Mouse (Mus musculus) limb, embryonic 10.5 days (tissue): ENCODE results near the gene Sumf2. TPM values are rescaled to one million over a fixed set of nuclear protein-coding genes. Genes with fewer than 3 reads are reported as not detected.

Experiments
- DNase-seq: peaks from one replicate; pipeline ENCODE4 v3.0.0-alpha.2; 2017; ENCODE audit warnings: low spot score
- H3K27ac ChIP-seq: fragments of 300-500 bp; sonication (generic); 2 replicates; pipeline ENCODE4 v1.5.1; 2016; ENCODE audit warnings: mild to moderate bottlenecking
- H3K27me3 ChIP-seq: fragments of 300-500 bp; sonication (generic); 2 replicates; pipeline ENCODE4 v1.6.1; 2016; ENCODE audit warnings: low read depth, mild to moderate bottlenecking; ENCODE audit not compliant: poor library complexity, severe bottlenecking
- H3K36me3 ChIP-seq: fragments of 300-500 bp; sonication (generic); 2 replicates; pipeline ENCODE4 v1.6.1; 2016; ENCODE audit warnings: mild to moderate bottlenecking, moderate library complexity
- H3K4me1 ChIP-seq: fragments of 300-500 bp; sonication (generic); 2 replicates; pipeline ENCODE4 v1.6.1; 2016
- H3K4me3 ChIP-seq: fragments of 300-500 bp; sonication (generic); 2 replicates; pipeline ENCODE4 v1.5.1; 2016; ENCODE audit warnings: mild to moderate bottlenecking, moderate library complexity
- H3K9me3 ChIP-seq: fragments of 300-500 bp; sonication (generic); replicated peaks from 2 replicates; pipeline ENCODE4 v1.6.1; 2016; ENCODE audit warnings: mild to moderate bottlenecking
- WGBS: fragments of 180-500 bp; shearing (Covaris S2); methylation state at CpG from one replicate; pipeline ENCODE4 v1.1.7; 2016; 5-methylcytosine and 5-hydroxymethylcytosine counted together
- polyA plus RNA-seq: library from polyadenylated mRNA; unstranded; fragments of >200 nt; fragmentation: Nextera tagmentation; extraction: Ambion mirVana; gene quantifications from 2 replicates; pipeline ENCODE4 v1.2.1, GENCODE M21; 2016

Sumf2 gene
- polyA plus RNA-seq: 36.8 and 43.5 TPM in 2 replicates

DNA sequence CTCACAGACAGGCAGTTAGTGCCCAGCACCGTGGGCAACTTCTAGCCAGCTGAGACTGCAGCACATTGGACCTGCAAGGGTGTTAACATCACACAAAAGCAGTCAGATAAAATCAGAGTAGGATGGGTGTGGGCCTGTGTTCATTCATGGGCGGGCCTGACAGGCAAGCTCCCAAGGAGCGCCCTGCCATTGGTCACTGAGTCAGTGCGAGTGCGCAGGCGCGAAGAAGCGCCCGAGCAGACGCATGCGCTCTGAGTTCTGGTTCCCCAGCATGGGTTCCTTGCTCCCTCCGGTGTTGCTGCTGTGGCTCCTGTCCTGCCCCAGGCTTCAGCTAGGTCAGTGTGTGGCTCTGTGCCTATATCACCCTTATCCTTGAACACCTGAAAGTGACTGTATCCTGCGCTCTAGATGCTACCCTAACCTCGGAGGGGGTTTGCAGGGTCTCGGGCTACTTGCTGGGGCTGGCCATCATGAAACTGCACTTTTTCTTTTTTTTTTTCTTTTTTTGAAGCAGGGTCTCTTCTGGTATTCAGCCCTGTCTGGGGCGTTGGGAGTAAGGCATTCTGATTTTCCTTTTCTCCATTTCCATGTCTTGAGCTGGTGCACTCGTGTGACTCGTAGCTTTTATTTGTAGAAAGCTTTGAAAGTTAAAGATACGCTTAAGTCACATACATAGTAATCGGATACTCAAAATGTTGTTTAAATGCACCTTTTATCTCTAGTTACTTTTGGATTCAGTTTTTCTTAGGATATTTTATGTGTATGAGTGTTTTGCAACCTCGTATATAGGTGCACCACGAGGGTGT is at the start of gene Sumf2:
TSS of gene Sumf2 (plus strand) at position 235 of the 806 bp plus-strand sequence.
- Histone ChIP-seq H3K27me3 (no peaks in the 10 kb centered on the region), H3K36me3 (peaks cover 54% of the 10 kb centered on the region)

DNA sequence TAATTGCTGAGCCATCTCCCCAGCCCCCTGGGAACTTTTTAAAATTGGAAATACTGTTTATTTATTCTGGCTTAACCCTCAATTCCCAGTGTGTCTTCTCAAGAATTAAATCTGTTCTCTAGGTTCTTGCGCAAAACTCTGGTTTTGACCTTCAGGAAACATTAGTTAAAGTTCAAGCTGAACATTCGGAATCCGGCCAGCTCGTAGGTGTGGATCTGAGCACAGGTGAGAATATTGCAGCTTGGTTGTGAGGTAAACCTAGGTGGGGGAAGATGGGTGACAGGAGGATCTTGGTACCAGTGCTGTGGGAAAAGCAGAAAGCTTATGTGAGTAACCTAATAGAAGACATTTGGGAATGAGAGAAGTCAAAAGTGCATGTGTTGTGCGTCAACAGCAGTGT is 1.9 kb upstream of the Sumf2 start:
- no peaks in the 10 kb centered on the region for H3K27me3 ChIP-seq
- peaks cover 9% of the 10 kb centered on the region for H3K4me1 ChIP-seq
- 97% methylated on average over 5 of the region's 5 CpGs for WGBS

More for the DNA sequence above, at the start of gene Sumf2:
- peak within 1 kb of the TSS; percentile 68 for H3K4me3 ChIP-seq
- peak within 1 kb of the TSS; percentile 84 for H3K27ac ChIP-seq
- DNase-seq: peak; percentile 98
- peaks cover 9% of the 10 kb centered on the region for H3K4me1 ChIP-seq
- H3K9me3 ChIP-seq: no peaks in the 10 kb centered on the region
- 12% methylated on average over 22 of the region's 22 CpGs for whole genome bisulfite sequencing

DNA sequence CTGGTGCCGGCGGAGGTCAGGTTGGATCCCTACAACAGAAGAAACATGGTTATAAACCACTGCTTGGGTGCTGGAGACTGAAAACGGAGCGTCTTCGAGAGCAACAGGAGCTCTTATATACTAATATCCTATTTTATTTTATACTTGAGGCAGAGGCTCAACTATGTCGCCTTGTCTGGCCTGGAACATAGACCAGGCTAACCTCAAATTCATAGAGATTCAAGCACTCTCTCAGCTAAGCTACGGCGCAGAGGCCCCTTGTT is 703 bp downstream of the Sumf2 start:
- DNase-seq: no peak

More for the DNA sequence above, 1.9 kb upstream of the Sumf2 start:
- Histone ChIP-seq H3K9me3 (no peaks in the 10 kb centered on the region), H3K4me3 (no peak overlapping the region), H3K36me3 (peaks cover 40% of the 10 kb centered on the region), H3K27ac (no peak overlapping the region)
- no peak for DNase-seq

DNA sequence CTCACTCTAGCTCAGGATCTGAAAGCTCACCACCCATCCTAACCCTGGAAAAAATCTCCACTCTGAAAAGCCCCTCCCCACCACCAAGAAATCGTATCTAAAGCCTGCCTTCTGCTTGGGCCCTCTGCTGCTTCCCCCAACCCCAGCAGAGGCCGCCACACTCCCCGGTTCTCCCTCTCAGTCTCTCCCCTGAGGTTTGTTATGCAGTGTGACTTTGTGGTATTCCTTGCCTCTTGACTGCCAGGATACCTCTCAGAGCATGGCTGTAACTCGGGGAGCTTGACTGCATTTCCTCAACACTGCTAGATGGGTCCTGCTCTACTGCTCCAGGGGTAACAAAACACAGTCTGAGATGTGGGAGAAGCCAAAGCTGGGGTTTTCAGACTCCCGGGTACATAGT is 8.4 kb downstream of the Sumf2 start:
- Histone ChIP-seq H3K36me3 (peaks cover 76% of the 10 kb centered on the region), H3K4me3 (no peak overlapping the region), H3K9me3 (no peaks in the 10 kb centered on the region), H3K27ac (no peak overlapping the region), H3K4me1 (no peaks in the 10 kb centered on the region), H3K27me3 (no peaks in the 10 kb centered on the region)
- WGBS: 45% methylated on average over 5 of the region's 5 CpGs
- no peak for DNase-seq

More for the DNA sequence above, 703 bp downstream of the Sumf2 start:
- Histone ChIP-seq H3K4me1 (peaks cover 9% of the 10 kb centered on the region), H3K27me3 (no peaks in the 10 kb centered on the region), H3K4me3 (peak overlapping the region; percentile 68), H3K27ac (peak overlapping the region; percentile 84; the same call in 1 of the 2 replicates), H3K36me3 (peaks cover 54% of the 10 kb centered on the region), H3K9me3 (no peaks in the 10 kb centered on the region)
- 69% methylated on average over 8 of the region's 8 CpGs for WGBS

DNA sequence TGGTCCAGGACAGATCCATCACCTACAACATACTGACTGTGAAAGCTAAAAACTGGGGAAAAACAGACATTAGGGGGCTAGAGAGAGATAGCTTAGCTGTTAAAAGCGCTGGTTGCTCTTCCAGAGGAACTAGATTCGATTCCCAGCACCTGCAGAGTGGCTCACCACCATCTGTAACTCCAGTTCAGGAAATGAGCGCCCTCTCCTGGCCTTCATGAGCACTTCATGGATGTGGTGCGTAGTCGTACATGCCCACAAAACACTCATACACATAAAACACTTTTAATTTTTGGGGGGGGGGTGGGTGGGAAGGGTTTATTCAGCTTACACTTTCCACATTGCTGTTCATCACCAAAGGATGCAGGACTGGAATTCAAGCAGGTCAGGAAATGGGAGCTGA is 9.6 kb downstream of the Sumf2 start:
- Histone ChIP-seq H3K27me3 (no peaks in the 10 kb centered on the region), H3K36me3 (peaks cover 75% of the 10 kb centered on the region), H3K9me3 (no peaks in the 10 kb centered on the region), H3K4me3 (no peak overlapping the region), H3K4me1 (no peaks in the 10 kb centered on the region), H3K27ac (no peak overlapping the region)
- 86% methylated on average over 5 of the region's 5 CpGs for WGBS
- no peak for DNase-seq

DNA sequence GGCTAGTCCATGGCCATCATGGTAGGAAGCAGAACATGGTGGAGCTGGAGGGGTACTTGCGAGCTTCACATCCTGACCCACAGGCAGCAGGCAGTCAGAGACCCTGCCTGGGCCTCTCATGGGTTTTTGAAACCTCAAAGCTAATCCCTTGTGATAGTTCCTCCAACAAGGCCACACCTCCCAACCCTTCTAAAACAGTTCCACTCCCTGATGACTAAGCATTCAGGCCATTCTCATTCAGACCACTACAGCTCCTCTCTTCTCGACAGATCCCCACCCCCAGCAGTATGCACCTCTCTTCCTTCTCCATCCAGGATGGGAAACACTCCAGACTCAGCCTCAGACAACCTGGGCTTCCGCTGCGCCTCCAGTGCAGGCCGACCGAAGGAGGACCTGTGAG is 15.5 kb downstream of the Sumf2 start:
- no peak for DNase-seq
- Histone ChIP-seq H3K4me3 (no peak overlapping the region), H3K9me3 (no peaks in the 10 kb centered on the region), H3K27me3 (no peaks in the 10 kb centered on the region), H3K36me3 (peaks cover 46% of the 10 kb centered on the region), H3K4me1 (peaks cover 8% of the 10 kb centered on the region; the same call in 1 of the 2 replicates), H3K27ac (no peak overlapping the region)
- 95% methylated on average over 6 of the region's 6 CpGs for WGBS

DNA sequence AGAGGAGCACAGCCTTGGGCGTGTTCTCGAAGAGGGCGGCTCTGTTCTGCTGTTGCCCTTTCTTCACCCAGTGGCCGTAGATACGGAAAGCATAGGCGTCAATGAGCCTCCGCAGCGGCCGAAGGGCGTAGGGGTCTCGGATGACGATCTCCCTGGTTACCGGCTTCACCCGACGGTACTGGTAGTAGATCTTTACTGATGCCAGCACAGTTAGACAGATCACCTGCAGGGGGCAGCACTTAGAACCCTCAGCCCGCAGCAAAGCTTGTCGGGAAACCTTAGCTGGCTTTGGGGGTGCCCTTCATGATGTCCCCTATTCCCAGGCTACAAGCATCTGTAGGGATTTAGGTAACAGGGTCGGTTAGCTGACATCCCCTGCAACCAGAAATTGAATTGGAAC is 17.7 kb downstream of the Sumf2 start:
- H3K36me3 ChIP-seq: peaks cover 31% of the 10 kb centered on the region
- H3K27ac ChIP-seq: no peak overlapping the region
- DNase-seq: peak; percentile 57
- 13% methylated on average over 18 of the region's 18 CpGs for WGBS
- no peak overlapping the region for H3K4me3 ChIP-seq
- H3K4me1 ChIP-seq: peaks cover 8% of the 10 kb centered on the region; the same call in 1 of the 2 replicates
- H3K9me3 ChIP-seq: no peaks in the 10 kb centered on the region
- no peaks in the 10 kb centered on the region for H3K27me3 ChIP-seq

DNA sequence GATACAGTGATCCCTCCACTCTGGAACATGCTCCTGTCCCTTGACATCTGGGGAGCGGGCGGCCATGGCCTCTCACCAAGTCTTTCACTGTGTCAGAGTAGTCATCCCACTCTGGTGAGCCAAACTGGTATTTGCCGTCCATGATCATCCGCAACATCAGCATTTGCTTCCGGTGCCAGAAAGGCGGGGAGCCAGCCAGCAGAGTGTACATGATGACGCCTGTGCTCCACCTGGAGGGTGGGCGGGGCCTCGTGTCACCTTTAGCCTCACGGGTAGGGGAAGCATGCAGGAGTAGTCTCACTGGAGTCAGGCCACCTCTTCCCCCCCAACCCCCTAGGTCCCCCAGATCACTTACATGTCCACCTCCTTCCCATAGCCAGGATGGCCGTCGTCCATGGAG is 19.1 kb downstream of the Sumf2 start:
- WGBS: 83% methylated on average over 12 of the region's 12 CpGs
- DNase-seq: no peak
- Histone ChIP-seq H3K36me3 (peaks cover 18% of the 10 kb centered on the region), H3K27me3 (no peaks in the 10 kb centered on the region), H3K9me3 (no peaks in the 10 kb centered on the region), H3K27ac (no peak overlapping the region), H3K4me1 (peaks cover 8% of the 10 kb centered on the region; the same call in 1 of the 2 replicates), H3K4me3 (no peak overlapping the region)

DNA sequence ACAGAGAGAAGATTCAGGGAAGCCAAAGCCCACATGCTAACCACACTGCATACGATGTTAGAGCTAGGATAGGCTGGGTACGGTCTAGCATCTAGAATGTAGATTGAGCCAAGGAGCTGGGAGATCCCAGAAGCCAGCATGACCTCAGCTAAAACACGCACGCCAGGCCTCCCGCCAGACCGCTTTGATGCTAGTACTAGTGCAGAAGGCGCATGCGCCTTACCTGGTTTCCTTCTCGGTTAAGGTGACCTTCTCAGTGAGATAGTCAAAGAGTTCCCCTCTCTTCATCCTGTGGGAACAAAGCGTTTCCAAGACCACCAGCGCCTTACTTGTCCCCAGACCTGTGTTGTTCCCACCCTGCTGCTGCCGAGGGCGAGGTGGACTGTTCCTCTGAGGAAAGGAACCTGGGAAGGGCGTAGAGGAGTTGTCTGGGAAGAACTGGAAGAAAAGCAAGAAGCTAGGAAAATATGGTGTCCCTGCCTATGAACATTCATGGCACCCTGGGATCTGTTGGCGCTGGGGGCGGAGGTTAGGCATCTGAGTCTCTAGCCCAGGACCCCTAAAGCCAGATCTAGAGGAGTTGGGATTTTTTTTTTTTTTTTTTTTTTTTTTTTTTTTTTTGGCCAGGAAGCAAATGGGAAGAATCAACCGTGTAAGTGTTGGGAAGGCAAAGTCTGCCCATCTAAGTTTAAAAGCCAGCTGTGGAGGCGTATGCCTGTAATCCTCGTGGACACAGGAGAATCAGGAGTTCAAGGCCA is 22.6 kb downstream of the Sumf2 start:
- H3K27ac ChIP-seq: no peak overlapping the region
- no peak overlapping the region for H3K4me3 ChIP-seq
- no peaks in the 10 kb centered on the region for H3K27me3 ChIP-seq
- H3K9me3 ChIP-seq: no peaks in the 10 kb centered on the region
- 0 out of 2 replicates have a peak, but pooled peaks cover 4% of the 10 kb centered on the region for H3K4me1 ChIP-seq
- no peak for DNase-seq
- no peaks in the 10 kb centered on the region for H3K36me3 ChIP-seq
- WGBS: 90% methylated on average over 19 of the region's 19 CpGs

DNA sequence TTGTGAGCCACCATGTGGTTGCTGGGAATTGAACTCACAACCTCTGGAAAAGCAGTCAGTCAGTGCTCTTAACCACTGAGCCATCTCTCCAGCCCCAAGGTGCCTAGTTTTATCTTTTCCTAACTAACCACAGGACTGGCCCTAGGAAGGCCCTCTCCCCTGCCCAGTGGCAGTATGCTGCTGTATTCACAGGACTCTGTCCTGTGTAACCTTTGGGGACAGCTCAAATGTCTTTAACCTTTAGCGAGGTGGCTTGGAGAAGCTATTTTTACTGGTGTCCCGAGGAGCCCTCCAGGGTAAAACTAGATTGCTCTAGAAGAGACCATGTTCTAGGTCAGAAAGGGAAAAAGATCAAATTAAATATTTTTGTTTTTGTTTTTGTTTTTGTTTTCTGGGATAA is 24.5 kb downstream of the Sumf2 start:
- no peak overlapping the region for H3K4me3 ChIP-seq
- 84% methylated on average over 2 of the region's 2 CpGs for WGBS
- no peaks in the 10 kb centered on the region for H3K9me3 ChIP-seq
- DNase-seq: no peak
- no peaks in the 10 kb centered on the region for H3K36me3 ChIP-seq
- no peak overlapping the region for H3K27ac ChIP-seq
- no peaks in the 10 kb centered on the region for H3K27me3 ChIP-seq
- no peaks in the 10 kb centered on the region for H3K4me1 ChIP-seq

DNA sequence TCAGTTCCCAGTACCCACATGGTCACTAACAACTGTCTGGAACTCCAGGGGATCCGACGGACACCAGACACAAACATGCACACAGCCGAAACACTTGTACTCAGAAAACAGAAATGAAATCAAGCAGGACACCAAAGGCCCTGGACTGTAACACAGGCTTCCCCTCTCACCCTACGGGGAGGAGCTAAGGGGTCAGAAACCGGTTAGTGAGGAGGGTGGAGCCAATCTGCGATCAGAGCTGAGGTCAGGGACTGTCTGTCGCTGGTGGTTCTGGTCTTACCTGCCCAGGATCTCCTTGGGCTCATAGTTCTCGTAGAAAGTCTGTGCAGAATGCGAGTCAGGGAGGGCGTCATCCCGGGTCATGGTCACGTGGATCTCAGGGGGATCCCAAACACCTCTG is 27.2 kb downstream of the Sumf2 start:
- WGBS: 86% methylated on average over 12 of the region's 12 CpGs
- H3K4me3 ChIP-seq: no peak overlapping the region
- no peaks in the 10 kb centered on the region for H3K36me3 ChIP-seq
- H3K9me3 ChIP-seq: no peaks in the 10 kb centered on the region
- no peak overlapping the region for H3K27ac ChIP-seq
- DNase-seq: no peak
- no peaks in the 10 kb centered on the region for H3K4me1 ChIP-seq
- no peaks in the 10 kb centered on the region for H3K27me3 ChIP-seq

DNA sequence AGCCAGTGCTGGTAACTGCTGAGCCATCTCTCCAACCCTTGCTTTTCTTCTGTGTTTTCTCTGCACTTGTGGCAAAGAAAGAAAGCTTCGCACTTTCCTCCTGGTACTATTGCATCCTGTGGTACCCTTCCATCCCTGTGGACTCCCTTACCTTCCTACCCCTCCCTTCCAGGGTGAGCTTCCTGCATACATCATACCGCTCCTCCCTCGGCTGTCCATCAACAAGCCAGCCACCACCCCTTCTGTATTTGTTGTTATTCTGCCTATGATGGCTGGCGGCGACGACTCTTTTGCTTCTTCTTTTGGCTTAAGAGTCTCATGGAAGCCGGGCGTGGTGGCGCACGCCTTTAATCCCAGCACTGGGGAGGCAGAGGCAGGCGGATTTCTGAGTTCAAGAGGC is 28.3 kb downstream of the Sumf2 start:
- WGBS: 81% methylated on average over 11 of the region's 11 CpGs
- no peaks in the 10 kb centered on the region for H3K9me3 ChIP-seq
- peaks cover 6% of the 10 kb centered on the region for H3K36me3 ChIP-seq
- H3K4me3 ChIP-seq: no peak overlapping the region
- no peaks in the 10 kb centered on the region for H3K27me3 ChIP-seq
- no peak for DNase-seq
- H3K27ac ChIP-seq: no peak overlapping the region
- H3K4me1 ChIP-seq: no peaks in the 10 kb centered on the region

DNA sequence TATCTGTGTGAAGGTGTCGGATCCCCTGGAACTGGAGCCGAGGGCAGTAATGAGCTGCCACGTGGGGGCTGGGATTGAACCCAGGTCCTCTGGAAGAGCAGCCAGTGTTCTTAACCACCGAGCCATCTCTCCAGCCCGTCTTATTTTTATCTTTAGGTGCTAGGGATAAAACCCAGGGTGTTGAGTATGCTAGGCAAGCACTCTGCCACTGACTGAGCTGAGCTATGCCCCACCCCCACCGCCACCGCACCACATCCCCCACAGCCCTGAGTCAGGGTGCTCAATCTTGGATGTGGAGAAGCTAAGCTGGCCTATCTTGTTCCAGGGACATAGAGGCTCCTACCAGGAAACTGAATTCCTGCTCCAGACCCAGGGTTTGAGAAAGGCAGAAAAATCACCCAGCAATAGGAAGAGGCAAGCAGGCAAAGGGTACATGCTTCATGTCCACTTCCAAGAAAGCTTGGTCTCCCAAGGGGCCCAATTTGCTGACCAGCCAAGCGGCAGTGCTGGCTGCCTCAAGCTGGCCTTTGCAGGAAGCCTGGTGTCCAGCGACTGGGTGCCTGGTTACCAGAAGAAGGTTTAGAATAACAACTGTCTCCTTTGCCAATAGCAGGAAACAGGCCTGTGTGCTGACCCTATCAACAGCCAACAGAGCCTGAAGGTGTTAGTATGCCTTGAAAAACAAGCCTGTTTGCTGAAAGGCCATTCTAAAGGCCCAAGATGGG is 31.1 kb downstream of the Sumf2 start:
- Histone ChIP-seq H3K27ac (no peak overlapping the region), H3K9me3 (no peaks in the 10 kb centered on the region), H3K4me1 (no peaks in the 10 kb centered on the region), H3K36me3 (peaks cover 32% of the 10 kb centered on the region), H3K27me3 (no peaks in the 10 kb centered on the region), H3K4me3 (no peak overlapping the region)
- WGBS: 72% methylated on average over 9 of the region's 9 CpGs
- DNase-seq: no peak
